Mouse (Mus musculus) CD4-positive helper T cell, adult 2 months (primary cell): ENCODE data around the gene Zkscan16.

Experiments
- DNase-seq: peaks from one replicate; pipeline ENCODE4 v3.0.0-alpha.2; 2012; ENCODE audit warnings: low read depth, missing footprints, low spot score

Gene Zkscan16

DNA sequence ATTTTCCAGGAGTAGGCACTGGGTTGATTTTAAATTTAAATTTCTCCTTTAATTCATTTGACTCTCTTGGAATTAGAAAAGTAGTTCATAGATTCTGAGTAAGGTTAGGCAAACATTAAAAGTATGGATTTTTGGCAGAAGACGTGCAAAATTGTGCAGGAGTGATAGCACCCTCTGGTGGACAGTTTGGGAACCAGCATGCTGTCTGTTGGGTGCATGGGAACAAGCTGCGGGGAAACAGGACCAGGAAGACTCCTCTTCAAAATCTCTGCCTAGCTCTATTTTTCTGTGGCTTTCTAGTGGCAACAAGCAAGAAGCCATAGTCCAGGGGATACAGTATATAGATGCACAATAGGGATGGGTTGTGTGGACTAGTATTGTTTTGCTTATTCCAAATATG is 56.3 kb downstream of the Zkscan16 start:
- DNase-seq = peak; percentile 75

DNA sequence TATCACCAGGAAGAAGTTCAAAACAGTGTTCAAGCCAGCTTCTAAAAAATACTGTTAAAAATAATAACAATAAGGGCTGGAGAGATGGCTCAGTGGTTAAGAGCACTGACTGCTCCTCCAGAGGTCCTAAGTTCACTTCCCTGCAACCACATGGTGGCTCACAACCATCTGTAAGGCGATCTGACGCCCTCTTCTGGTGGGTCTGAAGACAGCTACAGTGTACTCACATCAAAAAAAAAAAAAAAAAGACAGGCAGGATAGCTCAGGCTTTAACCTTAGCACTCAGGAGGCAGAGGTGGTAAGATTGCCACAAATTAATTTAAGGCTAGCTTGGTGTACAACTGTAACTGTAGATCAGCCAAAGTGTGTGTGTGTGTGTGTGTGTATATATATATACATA is 57.2 kb downstream of the Zkscan16 start:
- peak; percentile 85 for DNase-seq

DNA sequence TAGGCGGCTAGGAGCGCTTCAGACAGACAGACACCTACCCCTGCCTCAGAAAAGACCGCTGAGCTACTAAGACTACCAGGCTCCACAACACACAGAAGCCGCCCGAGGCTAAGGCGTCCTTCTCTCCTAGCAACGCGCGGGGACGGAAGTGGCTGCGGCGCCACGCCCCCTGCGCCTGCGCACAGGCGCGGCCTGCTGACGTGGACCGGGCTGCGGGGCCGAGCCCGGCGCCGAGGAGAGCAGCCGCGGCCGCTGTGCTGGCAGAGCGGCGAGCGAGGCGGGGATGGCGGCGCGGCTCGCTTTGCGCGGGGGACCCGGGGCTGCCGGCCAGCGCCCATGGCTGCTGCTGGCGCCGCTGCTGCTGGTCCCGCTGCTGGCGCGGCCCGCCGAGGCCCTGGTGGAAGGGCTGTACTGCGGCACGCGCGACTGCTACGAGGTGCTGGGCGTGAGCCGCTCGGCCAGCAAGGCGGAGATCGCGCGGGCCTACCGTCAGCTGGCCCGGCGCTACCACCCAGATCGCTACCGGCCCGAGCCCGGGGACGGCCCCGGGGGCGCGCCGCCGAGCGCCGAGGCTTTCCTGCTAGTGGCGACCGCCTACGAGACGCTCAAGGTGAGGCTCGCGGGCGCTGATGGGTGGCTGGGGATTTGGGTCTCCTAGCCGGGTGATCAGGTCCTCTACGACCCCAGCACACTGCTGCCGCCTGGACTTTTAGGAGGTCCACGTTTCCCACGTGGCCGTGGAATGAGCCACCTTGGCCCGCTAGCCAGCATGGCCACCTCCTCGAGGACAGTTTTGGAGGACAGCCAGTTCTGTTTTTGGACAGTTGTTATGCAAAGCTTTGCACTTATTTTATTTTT is 59.7 kb downstream of the Zkscan16 start, which contains the start of gene Gm20503:
Gene Gm20503, plus strand, starts transcription at position 263 of the 858 bp plus-strand sequence.
- peak; percentile 95 for DNase-seq

DNA sequence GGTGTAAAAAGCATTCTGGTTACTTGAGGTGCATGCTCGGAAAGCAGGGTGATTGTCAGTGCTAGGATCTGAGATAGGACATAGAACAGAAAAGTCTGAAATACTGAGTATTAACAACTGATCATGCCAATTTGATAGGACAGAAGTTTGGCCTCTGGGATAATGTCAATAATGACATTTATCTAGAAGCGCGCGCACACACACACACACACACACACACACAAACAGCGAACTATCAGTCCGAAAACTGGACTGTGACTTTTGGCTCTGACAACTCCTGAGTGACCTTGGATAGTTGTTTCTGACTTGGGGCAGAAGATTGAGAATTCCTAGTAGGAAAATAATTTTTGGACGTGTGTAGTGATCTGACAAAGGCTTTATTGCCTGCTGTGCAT is 60.4 kb downstream of the Zkscan16 start:
- DNase-seq = no peak

DNA sequence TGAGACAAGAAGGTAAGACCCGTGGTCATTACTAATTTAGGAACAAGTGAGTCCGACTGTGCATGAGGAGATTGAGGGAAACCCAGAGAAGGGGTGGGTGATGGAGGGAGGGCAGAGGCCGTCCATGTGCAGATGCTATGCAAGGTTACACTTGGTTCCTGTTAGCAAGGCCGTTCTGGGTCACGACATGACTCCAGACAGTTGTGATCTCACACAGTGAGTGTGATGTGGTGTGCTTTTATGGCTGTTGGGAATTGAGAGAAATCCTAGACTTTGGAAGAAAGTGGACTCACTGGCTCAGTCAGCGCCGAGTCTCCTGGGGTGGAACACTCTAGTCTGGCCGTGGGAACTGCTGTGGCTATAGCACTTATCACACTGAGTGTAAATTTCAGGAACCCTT is 62.8 kb downstream of the Zkscan16 start:
- no peak for DNase-seq

DNA sequence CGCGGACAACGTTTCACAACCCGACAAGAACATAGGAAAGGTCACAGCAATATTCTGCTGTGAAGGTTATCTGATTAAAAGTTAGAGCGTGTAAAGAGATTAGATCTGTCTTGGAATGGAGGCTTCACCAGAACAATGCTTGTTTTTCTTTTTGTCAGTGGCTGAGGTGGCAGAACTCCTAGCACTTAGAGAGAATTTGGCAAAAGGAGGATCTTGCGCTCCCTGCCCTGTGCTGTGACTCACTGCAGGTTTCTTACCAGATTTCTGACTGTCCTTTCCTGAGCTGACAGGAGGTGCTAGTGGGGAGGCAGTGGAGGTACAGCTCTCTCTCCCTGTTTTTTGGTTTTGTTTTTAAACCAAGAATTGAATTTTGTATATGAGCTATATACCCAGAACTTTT is 63.6 kb downstream of the Zkscan16 start:
- no peak for DNase-seq
